Mouse (Mus musculus) kidney, postnatal 25 days (tissue): ENCODE measurements at regions not wholly inside any gene's neighbourhood (a gene's known extent, or its start where the extent isn't known, plus 50 kb on each side); places are given as distances from the start of the nearest gene placed in this dataset.
"Not testable (repeated sequence)": the region's sequence is repeated elsewhere in the genome, so short reads cannot be mapped to it uniquely, and the experiment has no call there.

Experiments used
- DNase-seq, 2 experiments: peaks; one replicate each; pipeline ENCODE4 v3.0.0; 2021; ENCODE audit warnings: mixed read lengths in 2 of 2

DNA sequence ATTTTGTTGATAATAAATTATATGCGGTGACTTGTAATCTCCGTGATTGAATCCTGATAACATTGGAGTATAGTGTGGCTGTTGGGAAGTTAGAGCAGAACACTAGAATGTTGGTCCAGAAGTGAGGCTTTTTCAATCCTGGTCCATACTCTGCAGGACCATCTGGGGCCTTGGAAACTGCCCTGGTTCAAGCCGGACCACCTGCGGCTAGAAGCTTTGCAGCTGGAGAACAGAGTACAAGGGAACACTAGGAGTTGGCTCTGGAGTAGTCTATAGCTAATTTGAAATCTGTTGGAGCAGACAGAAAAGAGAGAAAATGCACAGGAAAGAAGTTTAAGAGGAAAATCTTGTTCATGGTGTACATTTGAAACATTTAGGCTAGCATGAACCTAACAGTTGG lies 79.0 kb downstream of the Casp12 start:
- DNase-seq = no peak

GRCm38 (mm10) chr9:5448180-5448579 lies 103.0 kb downstream of the Casp12 start:
- no peak for DNase-seq

- DNase-seq = no peak
Measured at GRCm38 (mm10) chr9:5456606-5457005, 111.4 kb downstream of the Casp12 start.

GRCm38 (mm10) chr9:5472012-5472411 lies 126.8 kb downstream of the Casp12 start:
- no peak for DNase-seq

GRCm38 (mm10) chr9:5474271-5474670 lies 129.0 kb downstream of the Casp12 start:
- DNase-seq = no peak

DNA sequence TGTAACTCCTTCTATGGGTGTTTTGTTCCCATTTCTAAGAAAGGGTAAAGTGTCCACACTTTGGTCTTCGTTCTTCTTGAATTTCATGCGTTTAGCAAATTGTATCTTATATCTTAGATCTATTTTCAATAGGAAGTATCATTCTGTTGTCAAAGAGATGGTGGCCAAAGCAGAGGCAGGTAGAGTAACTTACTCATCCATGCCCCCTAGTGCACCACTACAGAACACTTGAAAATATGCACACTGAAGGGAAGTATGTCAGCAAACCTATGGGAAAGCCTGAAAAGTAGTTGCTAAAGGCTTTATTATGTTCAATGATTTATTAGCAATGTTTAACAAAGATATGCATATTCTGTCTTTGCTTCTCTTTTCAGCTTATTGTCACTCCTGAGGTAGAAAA lies 140.0 kb downstream of the Casp12 start:
- no peak for DNase-seq

GRCm38 (mm10) chr9:5496837-5497236 lies 151.6 kb downstream of the Casp12 start:
- DNase-seq = no peak

GRCm38 (mm10) chr9:5498306-5498705 lies 153.1 kb downstream of the Casp12 start:
- no peak for DNase-seq

GRCm38 (mm10) chr9:5525762-5526360 lies 180.6 kb downstream of the Casp12 start:
- DNase-seq = no peak

GRCm38 (mm10) chr9:5542604-5543003 lies 197.4 kb downstream of the Casp12 start:
- DNase-seq = no peak

DNA sequence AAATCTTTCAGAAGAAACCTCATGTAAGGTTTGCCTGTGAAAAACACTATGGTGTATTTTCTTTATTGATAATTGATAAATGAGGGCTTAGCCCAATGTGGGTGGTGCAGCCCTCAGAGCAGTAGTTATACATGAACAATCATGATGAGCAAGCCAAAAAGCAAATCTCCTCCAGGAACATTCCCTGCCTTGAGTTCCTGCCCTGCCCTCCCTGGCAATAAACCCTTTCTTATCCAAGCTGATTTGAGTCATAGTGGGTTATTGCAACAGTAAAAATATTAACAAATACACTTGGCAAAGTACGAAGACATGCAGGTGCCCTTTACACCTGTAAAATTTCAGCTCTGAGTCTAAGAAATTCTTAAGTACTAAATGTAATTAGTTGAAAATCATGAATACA lies 229.8 kb downstream of the Casp12 start:
- no peak for DNase-seq

DNA sequence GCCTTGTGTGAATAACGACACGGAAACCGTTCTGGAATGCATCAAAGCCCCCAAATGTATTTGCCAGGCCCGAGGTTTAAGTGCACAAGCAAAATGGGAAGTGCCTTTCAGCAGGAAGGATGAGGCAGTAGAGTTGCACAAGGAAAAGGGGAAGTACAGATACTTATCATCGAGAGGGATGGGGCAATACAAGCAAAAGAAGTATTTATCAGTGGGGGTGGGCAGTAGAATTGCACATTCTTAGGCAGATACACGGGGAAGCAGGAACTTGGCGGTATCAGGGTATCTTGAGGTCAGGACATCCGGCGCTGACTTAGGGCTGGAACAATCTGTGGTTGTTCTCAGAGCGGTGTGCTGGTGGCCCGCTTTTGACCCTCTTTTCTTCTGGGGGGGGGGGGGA lies 232.9 kb downstream of the Casp12 start:
- DNase-seq = not testable (repeated sequence)

GRCm38 (mm10) chr9:5595891-5596635 lies 250.8 kb downstream of the Casp12 start:
- DNase-seq = no peak

DNA sequence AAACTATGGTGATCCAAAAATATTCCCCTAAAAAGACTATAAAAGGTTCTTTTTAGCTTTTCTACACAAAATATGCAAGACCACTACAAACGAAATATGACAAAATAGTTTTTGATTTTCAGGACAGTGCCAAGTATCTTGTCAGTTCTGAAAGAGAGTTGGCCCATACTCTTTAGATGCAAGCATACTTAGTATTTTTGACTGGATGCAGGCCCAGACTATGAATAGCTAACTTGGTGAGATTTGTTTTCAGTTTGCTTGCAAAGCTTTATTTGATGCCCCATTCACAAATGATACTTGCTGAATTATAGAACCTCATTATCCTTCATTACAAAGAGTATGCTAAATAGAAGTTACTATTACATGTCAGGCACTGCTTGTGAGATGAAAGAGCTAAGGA lies 258.8 kb downstream of the Casp12 start:
- no peak for DNase-seq

DNA sequence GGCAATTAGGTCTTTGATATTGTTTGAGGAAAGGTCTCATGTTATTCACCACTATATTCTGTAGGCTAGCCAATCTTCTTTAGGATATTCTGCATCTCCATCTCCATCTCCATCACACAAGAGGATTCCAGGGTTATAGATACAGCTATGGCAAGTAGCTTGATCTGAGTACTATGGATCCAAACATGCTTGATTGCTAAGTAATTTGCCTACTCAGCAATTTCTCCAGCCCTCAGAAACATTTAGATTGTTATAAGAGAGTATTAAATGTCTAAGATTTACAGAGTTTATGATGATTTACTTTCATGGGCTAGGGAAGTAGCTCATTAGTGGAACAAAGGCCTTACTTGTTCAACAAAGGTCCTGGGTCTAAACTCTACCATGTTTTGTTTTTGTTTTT lies 259.8 kb downstream of the Casp12 start:
- DNase-seq = no peak

DNA sequence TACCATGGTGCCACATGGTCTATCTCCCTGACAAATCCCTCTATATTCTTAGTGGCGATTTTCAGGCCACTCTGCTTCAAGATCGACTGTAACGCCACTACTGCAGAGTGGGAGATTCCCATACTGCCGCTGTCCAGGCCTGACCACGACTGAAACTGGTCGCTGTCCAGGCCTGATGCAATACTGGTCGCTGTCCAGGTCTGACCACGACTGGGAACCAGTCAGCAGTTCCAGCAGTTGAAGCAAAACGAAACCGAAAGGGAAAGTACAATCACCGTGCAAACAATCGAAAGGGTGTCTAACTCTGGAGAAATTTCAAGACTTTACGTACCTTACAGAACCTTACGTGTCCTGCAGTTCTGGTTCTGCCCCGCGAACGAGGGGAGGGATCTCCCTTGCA lies 271.5 kb downstream of the Casp12 start:
- no peak for DNase-seq

- no peak for DNase-seq
Measured at GRCm38 (mm10) chr9:5623396-5623795, 278.2 kb downstream of the Casp12 start.

- no peak for DNase-seq
Measured at GRCm38 (mm10) chr9:5627521-5627920, 282.3 kb downstream of the Casp12 start.

- no peak for DNase-seq
Measured at GRCm38 (mm10) chr9:5634461-5634953, 289.3 kb downstream of the Casp12 start.

GRCm38 (mm10) chr9:5634969-5635368 lies 289.7 kb downstream of the Casp12 start:
- peak; percentile 21 to 40 for DNase-seq

GRCm38 (mm10) chr9:5663886-5664285 lies 318.7 kb downstream of the Casp12 start:
- DNase-seq = no peak

DNA sequence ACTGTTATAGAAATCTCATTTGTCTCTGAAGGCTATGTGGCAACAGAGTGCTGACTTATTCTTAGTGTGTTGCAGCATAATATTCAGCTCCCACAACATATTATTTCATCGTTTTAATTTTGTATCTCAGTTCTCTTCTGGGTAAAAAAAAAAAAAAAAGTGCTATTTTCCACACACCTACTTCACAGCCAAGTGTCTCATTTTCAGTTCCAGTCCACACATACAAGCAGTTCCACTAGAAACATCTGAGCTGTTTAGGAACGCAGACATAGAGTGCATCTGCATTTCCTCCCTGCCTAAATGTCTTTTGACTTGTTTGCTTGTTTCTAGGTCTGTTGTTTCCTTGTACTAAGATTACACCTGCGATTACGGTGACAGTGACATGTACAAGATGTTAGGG lies 328.3 kb downstream of the Casp12 start:
- no peak for DNase-seq

- no peak for DNase-seq
Measured at GRCm38 (mm10) chr9:5708482-5708881, 363.3 kb downstream of the Casp12 start.

- no peak for DNase-seq
Measured at GRCm38 (mm10) chr9:5709480-5709879, 364.2 kb downstream of the Casp12 start.

- DNase-seq = not testable (repeated sequence)
Measured at GRCm38 (mm10) chr9:5718585-5718984, 373.4 kb downstream of the Casp12 start.
